Mouse (Mus musculus) megakaryocyte, embryonic 14.5 days (primary cell): Measurements from ENCODE around the gene Olfr1065.
"Not testable (repeated sequence)": the region's sequence is repeated elsewhere in the genome, so short reads cannot be mapped to it uniquely, and the experiment has no call there.

Experiments
- FLI1 ChIP-seq: IDR thresholded peaks from 2 replicates; pipeline ENCODE4 v1.6.1; 2012; ENCODE audit warnings: low read length, inconsistent platforms, mixed read lengths
- GATA1 ChIP-seq: IDR thresholded peaks from 3 replicates; pipeline ENCODE4 v1.6.1; 2012; ENCODE audit warnings: mixed read lengths, low read length, inconsistent platforms, borderline replicate concordance

GRCm38 (mm10) chr2:86442101-86442500 is 8.3 kb downstream of the Olfr1065 start:
- not testable (repeated sequence) for TF ChIP-seq GATA1, FLI1
